Mouse (Mus musculus): Measurements from ENCODE around the gene Rtp2. TPM values are rescaled to one million over a fixed set of nuclear protein-coding genes. Genes with fewer than 3 reads are reported as not detected.

Rtp2 gene
- polyA plus RNA-seq, 2 experiments = not detected

GRCm38 (mm10) chr16:23930426-23931073 lies 1.6 kb downstream of the Rtp2 start:
- no peak for DNase-seq (ENCODE audit: low read depth in 3 of 3, low spot score in 3 of 3)
- 39% methylated on average over 3 of the region's 3 CpGs for WGBS (ENCODE audit: insufficient replicate concordance)
- H3K27ac ChIP-seq = no peak overlapping the region
- ATAC-seq (ENCODE audit: insufficient read depth) = no peak
- no peaks in the 10 kb centered on the region for H3K9me3 ChIP-seq (ENCODE audit: control insufficient read depth, low read length)
- H3K36me3 ChIP-seq (replicated peaks; ENCODE audit: control insufficient read depth, insufficient read depth, low read depth) = no peaks in the 10 kb centered on the region
- no peak overlapping the region for H3K4me3 ChIP-seq (ENCODE audit: insufficient read depth in 1 of 2, low read depth in 2 of 2, low read length in 2 of 2)
- no peak overlapping the region for H3K4me2 ChIP-seq (ENCODE audit: low read depth)
- no peaks in the 10 kb centered on the region for H3K4me1 ChIP-seq (replicated peaks; ENCODE audit: control insufficient read depth in 2 of 2, insufficient read depth in 2 of 2, low read length in 1 of 2)
- H3K9ac ChIP-seq (replicated peaks) = no peak overlapping the region
- no peaks in the 10 kb centered on the region for H3K27me3 ChIP-seq (ENCODE audit: control insufficient read depth, insufficient read depth, low read length)
- no peak for TF ChIP-seq EP300 (IDR thresholded peaks at IDR 0.05; ENCODE audit: low read depth)
- no peak for TF ChIP-seq CTCF (IDR thresholded peaks at IDR 0.05; ENCODE audit: low read depth)

DNA sequence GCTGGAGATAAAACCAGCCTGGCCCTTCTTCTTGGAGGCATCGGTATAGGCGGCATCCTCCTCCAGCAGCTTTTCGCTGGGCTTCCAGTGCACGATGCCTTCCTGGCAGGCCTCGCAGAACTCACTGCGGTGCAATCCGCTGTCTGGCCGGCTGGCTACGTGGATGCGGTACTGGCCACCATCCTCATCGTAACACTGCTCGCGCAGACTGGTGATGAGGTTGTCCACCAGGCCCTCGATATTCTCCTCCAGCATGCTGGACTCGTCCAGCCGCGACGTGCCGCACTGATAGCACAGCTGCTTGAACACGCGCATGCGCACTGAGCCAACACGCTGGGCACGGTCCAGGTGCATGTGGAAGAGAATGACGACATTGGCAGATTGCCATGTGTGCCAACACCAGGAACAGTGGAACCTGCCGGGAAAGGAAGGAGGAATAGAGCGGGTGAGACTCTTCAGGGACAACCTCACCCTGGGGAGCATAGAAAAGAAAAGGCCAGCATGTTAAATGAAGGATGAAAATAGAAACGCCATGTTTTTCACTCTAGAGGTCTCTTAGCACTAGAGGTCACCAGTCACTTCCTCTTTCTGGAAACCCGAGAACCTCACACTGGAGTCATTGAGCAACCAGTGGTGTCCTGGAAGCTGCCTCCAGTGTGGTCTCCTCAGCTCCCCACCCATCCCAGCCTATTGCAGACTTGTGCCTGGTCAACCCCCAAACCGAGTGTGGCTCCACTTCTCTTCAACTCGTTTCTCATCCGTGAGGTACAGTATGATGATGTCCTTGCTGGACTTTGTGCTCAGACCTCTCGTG lies 4.7 kb downstream of the Rtp2 start:
- no peak overlapping the region for H3K4me2 ChIP-seq (ENCODE audit: low read depth)
- no peaks in the 10 kb centered on the region for H3K27me3 ChIP-seq (ENCODE audit: control insufficient read depth, insufficient read depth, low read length)
- H3K36me3 ChIP-seq (replicated peaks; ENCODE audit: control insufficient read depth, insufficient read depth, low read depth) = no peaks in the 10 kb centered on the region
- ATAC-seq (ENCODE audit: insufficient read depth) (no peak), DNase-seq (ENCODE audit: low read depth in 3 of 3, low spot score in 3 of 3) (no peak)
- H3K27ac ChIP-seq = no peak overlapping the region
- TF ChIP-seq EP300 (IDR thresholded peaks at IDR 0.05; ENCODE audit: low read depth) (no peak), CTCF (IDR thresholded peaks at IDR 0.05; ENCODE audit: low read depth) (no peak)
- no peak overlapping the region for H3K9ac ChIP-seq (replicated peaks)
- H3K4me1 ChIP-seq (replicated peaks; ENCODE audit: control insufficient read depth in 2 of 2, insufficient read depth in 2 of 2, low read length in 1 of 2) = no peaks in the 10 kb centered on the region
- H3K4me3 ChIP-seq (ENCODE audit: insufficient read depth in 1 of 2, low read depth in 2 of 2, low read length in 2 of 2) = no peak overlapping the region
- H3K9me3 ChIP-seq (ENCODE audit: control insufficient read depth, low read length) = no peaks in the 10 kb centered on the region
- 74% methylated on average over 33 of the region's 33 CpGs for WGBS (ENCODE audit: insufficient replicate concordance)

- no peak for TF ChIP-seq CTCF (IDR thresholded peaks at IDR 0.05; ENCODE audit: low read depth)
- TF ChIP-seq EP300 (IDR thresholded peaks at IDR 0.05; ENCODE audit: low read depth) = no peak
- 63% methylated on average over 1 of the region's 1 CpGs for WGBS (ENCODE audit: insufficient replicate concordance)
- H3K36me3 ChIP-seq (replicated peaks; ENCODE audit: control insufficient read depth, insufficient read depth, low read depth) = no peaks in the 10 kb centered on the region
- H3K9ac ChIP-seq (replicated peaks) = no peak overlapping the region
- no peaks in the 10 kb centered on the region for H3K4me1 ChIP-seq (replicated peaks; ENCODE audit: control insufficient read depth in 2 of 2, insufficient read depth in 2 of 2, low read length in 1 of 2)
- H3K4me3 ChIP-seq (ENCODE audit: insufficient read depth in 1 of 2, low read depth in 2 of 2, low read length in 2 of 2) = no peak overlapping the region
- no peak overlapping the region for H3K27ac ChIP-seq
- no peaks in the 10 kb centered on the region for H3K9me3 ChIP-seq (ENCODE audit: control insufficient read depth, low read length)
- no peak overlapping the region for H3K4me2 ChIP-seq (ENCODE audit: low read depth)
- DNase-seq (ENCODE audit: low read depth in 3 of 3, low spot score in 3 of 3) (no peak), ATAC-seq (ENCODE audit: insufficient read depth) (no peak)
- H3K27me3 ChIP-seq (ENCODE audit: control insufficient read depth, insufficient read depth, low read length) = no peaks in the 10 kb centered on the region
These were observed 9.3 kb downstream of the Rtp2 start for GRCm38 (mm10) chr16:23922906-23923305.

GRCm38 (mm10) chr16:23921697-23922096 lies 10.5 kb downstream of the Rtp2 start:
- WGBS (ENCODE audit: insufficient replicate concordance) = 51% methylated on average over 5 of the region's 5 CpGs
- DNase-seq (ENCODE audit: low read depth in 3 of 3, low spot score in 3 of 3) (no peak), ATAC-seq (ENCODE audit: insufficient read depth) (no peak)
- TF ChIP-seq CTCF (IDR thresholded peaks at IDR 0.05; ENCODE audit: low read depth) = no peak
- no peak for TF ChIP-seq EP300 (IDR thresholded peaks at IDR 0.05; ENCODE audit: low read depth)
- Histone ChIP-seq H3K9me3 (ENCODE audit: control insufficient read depth, low read length) (no peaks in the 10 kb centered on the region), H3K4me1 (replicated peaks; ENCODE audit: control insufficient read depth in 2 of 2, insufficient read depth in 2 of 2, low read length in 1 of 2) (no peaks in the 10 kb centered on the region), H3K4me2 (ENCODE audit: low read depth) (no peak overlapping the region), H3K27ac (no peak overlapping the region), H3K27me3 (ENCODE audit: control insufficient read depth, insufficient read depth, low read length) (no peaks in the 10 kb centered on the region), H3K36me3 (replicated peaks; ENCODE audit: control insufficient read depth, insufficient read depth, low read depth) (no peaks in the 10 kb centered on the region), H3K4me3 (ENCODE audit: insufficient read depth in 1 of 2, low read depth in 2 of 2, low read length in 2 of 2) (no peak overlapping the region), H3K9ac (replicated peaks) (no peak overlapping the region)

DNA sequence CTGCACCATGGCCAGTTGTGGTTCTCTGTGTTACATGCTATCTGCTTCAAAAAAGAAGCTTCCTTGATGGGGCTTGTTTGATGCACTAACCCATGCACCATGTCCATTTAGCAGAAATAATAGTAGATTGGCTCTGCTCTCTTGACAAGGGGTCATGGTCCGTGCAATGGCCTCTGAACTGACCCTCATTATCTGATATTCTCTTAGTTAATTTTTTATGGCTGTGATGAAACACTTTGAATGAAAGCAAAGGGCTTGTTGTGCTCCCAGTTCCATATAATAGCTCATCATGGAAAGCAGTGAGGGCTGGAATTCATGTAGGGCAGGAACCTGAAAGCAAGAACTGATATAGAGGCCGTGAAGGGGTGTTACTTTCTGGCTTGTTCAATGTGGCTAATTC lies 12.8 kb downstream of the Rtp2 start:
- H3K36me3 ChIP-seq (replicated peaks; ENCODE audit: control insufficient read depth, insufficient read depth, low read depth) = no peaks in the 10 kb centered on the region
- ATAC-seq (ENCODE audit: insufficient read depth) (no peak), DNase-seq (ENCODE audit: low read depth in 3 of 3, low spot score in 3 of 3) (no peak)
- TF ChIP-seq EP300 (IDR thresholded peaks at IDR 0.05; ENCODE audit: low read depth) (no peak), CTCF (IDR thresholded peaks at IDR 0.05; ENCODE audit: low read depth) (no peak)
- H3K4me2 ChIP-seq (ENCODE audit: low read depth) = no peak overlapping the region
- H3K27me3 ChIP-seq (ENCODE audit: control insufficient read depth, insufficient read depth, low read length) = no peaks in the 10 kb centered on the region
- no peaks in the 10 kb centered on the region for H3K9me3 ChIP-seq (ENCODE audit: control insufficient read depth, low read length)
- H3K27ac ChIP-seq = no peak overlapping the region
- H3K4me1 ChIP-seq (replicated peaks; ENCODE audit: control insufficient read depth in 2 of 2, insufficient read depth in 2 of 2, low read length in 1 of 2) = no peaks in the 10 kb centered on the region
- 46% methylated on average over 2 of the region's 2 CpGs for WGBS (ENCODE audit: insufficient replicate concordance)
- H3K4me3 ChIP-seq (ENCODE audit: insufficient read depth in 1 of 2, low read depth in 2 of 2, low read length in 2 of 2) = no peak overlapping the region
- H3K9ac ChIP-seq (replicated peaks) = no peak overlapping the region
